Mouse (Mus musculus): ENCODE data around the gene Ogfod3. TPM values are rescaled to one million over a fixed set of nuclear protein-coding genes. Genes with fewer than 3 reads are reported as not detected.

The Ogfod3 gene
- total RNA-seq (2014; rRNA removed): 8.9 and 12.0 TPM in 2 replicates
- polyA plus RNA-seq (2015; fragmentation: Nextera tagmentation; extraction: Ambion mirVana): 25.2 and 32.5 TPM in 2 replicates

DNA sequence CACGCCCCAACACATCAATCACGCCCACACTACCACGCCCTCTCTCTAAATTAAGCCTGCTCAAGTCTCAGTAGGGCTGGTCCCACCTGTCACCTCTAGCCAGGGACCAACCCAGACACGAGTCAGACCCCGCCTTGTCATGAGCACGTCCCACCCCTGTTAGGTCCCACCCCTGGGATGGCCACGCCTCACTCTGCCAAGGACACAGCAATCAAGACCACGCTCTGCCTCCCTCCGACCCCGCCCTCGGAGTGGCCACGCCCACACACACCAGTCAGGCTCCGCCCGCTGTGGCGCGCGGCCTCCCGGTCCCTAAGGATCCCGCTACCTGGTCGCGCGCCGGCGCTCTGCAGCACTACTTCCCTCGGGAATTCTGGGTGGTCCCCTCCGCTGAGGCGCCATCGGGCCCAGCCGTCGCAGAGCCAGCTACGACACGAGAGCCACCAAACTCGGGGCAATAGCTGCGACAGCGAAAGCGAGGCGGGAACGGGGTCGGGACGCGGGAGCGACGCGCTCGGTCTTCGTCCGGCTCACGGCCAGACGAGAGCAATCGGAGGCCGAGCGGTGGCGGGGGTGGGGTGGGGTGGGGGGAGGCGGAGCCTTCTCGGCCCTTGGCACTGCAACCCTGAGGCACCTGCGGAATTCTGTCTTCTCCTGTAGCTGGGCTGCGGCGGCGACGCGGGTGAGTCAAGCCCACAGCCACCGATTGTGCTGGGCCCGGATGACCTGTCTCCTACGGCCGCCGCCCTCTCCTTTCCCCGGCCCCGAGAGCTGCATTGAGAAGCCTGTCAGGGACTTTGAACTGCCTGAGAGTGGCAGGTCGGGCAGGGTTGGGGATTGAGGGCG is at the start of gene Ogfod3, which contains the start of gene Hexdc:
TSS of gene Ogfod3 (minus strand) at position 551 of the 846 bp plus-strand sequence.
TSS of gene Hexdc (plus strand) at position 273 of the 846 bp plus-strand sequence.
- Histone ChIP-seq H3K4me3 (ENCODE audit: low read depth, low read length) (peak within 1 kb of the TSS; percentile 74), H3K27me3 (ENCODE audit: insufficient read depth, low read length) (no peaks in the 10 kb centered on the region), H3K36me3 (ENCODE audit: insufficient read depth, low read length) (peaks cover 8% of the 10 kb centered on the region), H3K9ac (replicated peaks; ENCODE audit: low read length, poor library complexity, severe bottlenecking) (peak within 1 kb of the TSS; percentile 79), H3K4me1 (ENCODE audit: insufficient read depth, low read length) (no peaks in the 10 kb centered on the region; the same call in 1 of the 2 replicates), H3K27ac (ENCODE audit: low read depth, low read length) (peak within 1 kb of the TSS; percentile 85), H3K4me2 (ENCODE audit: low read depth, low read length, poor library complexity, severe bottlenecking) (peak within 1 kb of the TSS; percentile 61), H3K9me3 (ENCODE audit: low read length) (no peaks in the 10 kb centered on the region)
- peak; percentile 95 for ATAC-seq (ENCODE audit: low FRiP score)
- DNase-seq (ENCODE audit: low spot score): peak; percentile 96
- TF ChIP-seq CTCF (IDR thresholded peaks at IDR 0.05): no peak
- WGBS: under 1% methylated on average over 68 of the region's 70 CpGs

DNA sequence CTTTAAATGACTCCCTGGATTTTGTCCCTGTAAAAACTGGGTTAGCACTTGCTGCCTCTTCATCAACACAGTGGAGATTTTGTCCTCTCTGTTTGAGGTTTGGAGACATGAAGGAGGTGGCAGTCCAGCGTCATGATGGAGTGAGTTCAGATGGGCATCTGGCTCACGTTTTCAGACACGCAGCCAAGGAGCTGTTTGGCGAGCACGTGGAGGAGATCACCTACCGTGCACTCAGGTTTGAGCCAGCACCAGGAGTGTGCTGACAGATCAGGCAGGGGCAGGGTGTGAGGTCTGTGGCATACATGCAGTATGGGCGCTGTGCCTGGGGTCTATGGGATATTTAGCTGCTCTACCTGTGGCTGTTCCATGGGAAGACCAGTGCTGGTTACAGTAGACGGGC is 45.7 kb upstream of the Ogfod3 start:
- ATAC-seq (ENCODE audit: low FRiP score) (no peak), DNase-seq (ENCODE audit: low spot score) (no peak)
- Histone ChIP-seq H3K9ac (replicated peaks; ENCODE audit: low read length, poor library complexity, severe bottlenecking) (no peak overlapping the region), H3K4me2 (ENCODE audit: low read depth, low read length, poor library complexity, severe bottlenecking) (no peak overlapping the region), H3K4me3 (ENCODE audit: low read depth, low read length) (no peak overlapping the region), H3K27ac (ENCODE audit: low read depth, low read length) (no peak overlapping the region), H3K4me1 (ENCODE audit: insufficient read depth, low read length) (no peaks in the 10 kb centered on the region), H3K27me3 (ENCODE audit: insufficient read depth, low read length) (no peaks in the 10 kb centered on the region), H3K9me3 (ENCODE audit: low read length) (no peaks in the 10 kb centered on the region), H3K36me3 (ENCODE audit: insufficient read depth, low read length) (peaks cover 78% of the 10 kb centered on the region)
- no peak for TF ChIP-seq CTCF (IDR thresholded peaks at IDR 0.05)
- 95% methylated on average over 8 of the region's 8 CpGs for WGBS

GRCm38 (mm10) chr11:121239669-121240068 is 35.2 kb upstream of the Ogfod3 start:
- H3K36me3 ChIP-seq (ENCODE audit: insufficient read depth, low read length): peaks cover 16% of the 10 kb centered on the region
- no peak overlapping the region for H3K4me3 ChIP-seq (ENCODE audit: low read depth, low read length)
- no peak for TF ChIP-seq CTCF (IDR thresholded peaks at IDR 0.05)
- no peak for DNase-seq (ENCODE audit: low spot score)
- H3K9me3 ChIP-seq (ENCODE audit: low read length): no peaks in the 10 kb centered on the region
- 100% methylated on average over 2 of the region's 2 CpGs for WGBS
- H3K9ac ChIP-seq (replicated peaks; ENCODE audit: low read length, poor library complexity, severe bottlenecking): no peak overlapping the region
- no peak for ATAC-seq (ENCODE audit: low FRiP score)
- H3K4me1 ChIP-seq (ENCODE audit: insufficient read depth, low read length): peaks cover 8% of the 10 kb centered on the region; the same call in 1 of the 2 replicates
- no peaks in the 10 kb centered on the region for H3K27me3 ChIP-seq (ENCODE audit: insufficient read depth, low read length)
- H3K27ac ChIP-seq (ENCODE audit: low read depth, low read length): no peak overlapping the region
- H3K4me2 ChIP-seq (ENCODE audit: low read depth, low read length, poor library complexity, severe bottlenecking): no peak overlapping the region

GRCm38 (mm10) chr11:121237345-121238128 is 33.0 kb upstream of the Ogfod3 start:
- peak overlapping the region; percentile 83 for H3K27ac ChIP-seq (ENCODE audit: low read depth, low read length)
- peaks cover 8% of the 10 kb centered on the region; the same call in 1 of the 2 replicates for H3K4me1 ChIP-seq (ENCODE audit: insufficient read depth, low read length)
- no peaks in the 10 kb centered on the region for H3K27me3 ChIP-seq (ENCODE audit: insufficient read depth, low read length)
- peak overlapping the region; percentile 72 for H3K9ac ChIP-seq (replicated peaks; ENCODE audit: low read length, poor library complexity, severe bottlenecking)
- no peaks in the 10 kb centered on the region for H3K9me3 ChIP-seq (ENCODE audit: low read length)
- DNase-seq (ENCODE audit: low spot score): peak; percentile 45
- H3K4me3 ChIP-seq (ENCODE audit: low read depth, low read length): peak overlapping the region; percentile 68
- peaks cover 7% of the 10 kb centered on the region; the same call in 1 of the 2 replicates for H3K36me3 ChIP-seq (ENCODE audit: insufficient read depth, low read length)
- H3K4me2 ChIP-seq (ENCODE audit: low read depth, low read length, poor library complexity, severe bottlenecking): peak overlapping the region; percentile 65
- TF ChIP-seq CTCF (IDR thresholded peaks at IDR 0.05): peak; percentile 56
- WGBS: 3% methylated on average over 28 of the region's 28 CpGs
- peak; percentile 44; the same call in 1 of the 2 replicates for ATAC-seq (ENCODE audit: low FRiP score)

- Histone ChIP-seq H3K4me2 (ENCODE audit: low read depth, low read length, poor library complexity, severe bottlenecking) (peak within 1 kb of the TSS; percentile 65), H3K27me3 (ENCODE audit: insufficient read depth, low read length) (no peaks in the 10 kb centered on the region), H3K4me3 (ENCODE audit: low read depth, low read length) (peak within 1 kb of the TSS; percentile 68), H3K36me3 (ENCODE audit: insufficient read depth, low read length) (peaks cover 7% of the 10 kb centered on the region; the same call in 1 of the 2 replicates), H3K27ac (ENCODE audit: low read depth, low read length) (peak within 1 kb of the TSS; percentile 83), H3K9ac (replicated peaks; ENCODE audit: low read length, poor library complexity, severe bottlenecking) (peak within 1 kb of the TSS; percentile 72), H3K4me1 (ENCODE audit: insufficient read depth, low read length) (peaks cover 8% of the 10 kb centered on the region; the same call in 1 of the 2 replicates), H3K9me3 (ENCODE audit: low read length) (no peaks in the 10 kb centered on the region)
- ATAC-seq (ENCODE audit: low FRiP score) (peak; percentile 100), DNase-seq (ENCODE audit: low spot score) (peak; percentile 100)
- under 1% methylated on average over 50 of the region's 50 CpGs for WGBS
- TF ChIP-seq CTCF (IDR thresholded peaks at IDR 0.05): peak; percentile 87
Measured at GRCm38 (mm10) chr11:121236564-121237344, 32.2 kb upstream of the Ogfod3 start, which contains the start of gene Narf. Gene Narf (plus strand): TSS chr11:121237253.
